Mouse (Mus musculus) E14TG2a.4 (cell line): ENCODE results near the gene Pan3.

Source experiments
- CTCF ChIP-seq: conservative IDR thresholded peaks from 2 replicates; pipeline ENCODE4 v1.5.1; 2014; ENCODE audit warnings: low read length
- POU5F1 ChIP-seq: IDR thresholded peaks from 2 replicates; pipeline ENCODE4 v1.6.1; 2014; ENCODE audit warnings: low read length, borderline replicate concordance

DNA sequence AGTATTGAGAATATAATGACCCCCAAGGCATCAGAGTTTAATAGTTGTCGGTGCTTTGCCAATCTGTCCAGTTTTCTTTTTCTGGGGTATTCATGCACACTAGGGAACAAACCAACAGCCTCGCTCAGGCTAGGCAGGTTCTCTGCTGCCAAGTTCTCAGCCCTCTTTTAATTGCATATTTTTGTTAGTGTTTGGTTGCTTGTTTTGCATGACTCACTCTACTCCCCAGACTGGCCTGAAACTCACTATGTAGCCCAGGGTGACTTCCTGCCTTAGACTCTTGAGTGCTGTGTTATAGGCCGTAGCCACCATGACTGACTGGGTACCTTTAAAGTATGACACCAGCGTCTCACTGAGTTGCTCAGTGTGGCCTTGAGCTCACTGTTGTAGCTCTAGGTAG, 19.0 kb downstream of the Pan3 start:
- TF ChIP-seq CTCF (no peak), POU5F1 (no peak)
